Mouse (Mus musculus): ENCODE measurements around the gene Reep1.

Gene Reep1

DNA sequence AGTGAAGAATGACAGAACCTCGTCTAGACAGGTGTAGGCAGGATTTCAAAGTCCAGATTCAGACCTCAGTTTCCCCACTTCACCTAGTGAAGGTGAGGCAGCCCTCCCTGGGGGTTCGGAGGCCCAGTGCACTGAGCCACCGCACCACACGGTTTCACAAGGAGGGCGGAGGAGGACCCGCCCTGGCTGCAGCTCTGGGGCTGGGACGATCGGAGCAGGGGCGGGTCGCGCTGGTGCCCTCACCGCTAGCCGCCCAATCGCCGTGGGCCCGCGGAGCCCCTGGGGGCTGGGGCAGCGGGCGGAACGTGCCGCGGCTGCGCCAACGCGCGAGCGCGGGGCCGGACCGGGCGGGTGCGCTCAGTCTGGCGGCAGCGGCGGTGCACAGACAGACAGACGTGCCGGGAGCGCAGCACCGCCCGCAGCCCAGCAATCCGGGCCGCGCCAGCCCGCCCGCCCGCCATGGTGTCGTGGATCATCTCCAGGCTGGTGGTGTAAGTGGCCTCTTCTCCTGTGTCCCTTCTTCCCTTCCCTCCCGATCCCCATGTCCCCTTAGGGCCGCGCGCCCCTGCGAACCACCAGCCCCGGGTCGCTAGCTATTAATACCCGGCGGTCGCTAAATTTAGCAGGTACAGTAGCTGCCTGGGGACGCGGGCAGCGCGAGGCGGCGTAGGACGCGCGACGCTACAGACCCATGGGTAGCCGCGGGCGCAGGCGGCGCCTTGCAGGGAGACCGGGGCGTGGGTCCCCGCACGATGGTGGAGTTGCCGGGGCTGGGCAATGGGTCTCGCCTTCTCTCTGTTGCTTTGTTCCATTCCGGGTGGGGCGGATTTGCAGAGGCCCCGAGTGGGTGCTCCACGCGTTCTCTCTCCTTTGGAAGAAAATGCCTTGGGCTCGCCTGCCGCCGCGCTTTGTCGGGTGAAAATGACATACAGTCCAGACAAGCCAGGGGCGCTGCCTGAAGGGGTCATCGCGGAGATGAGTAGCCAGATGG, at the start of gene Reep1:
Gene Reep1, plus strand, starts transcription at position 51 of the 991 bp plus-strand sequence.
- no peak for DNase-seq (ENCODE audit: low read depth, low spot score)
- no peaks in the 10 kb centered on the region for H3K27me3 ChIP-seq (ENCODE audit: control insufficient read depth, insufficient read depth, low read length, poor library complexity, severe bottlenecking)

DNA sequence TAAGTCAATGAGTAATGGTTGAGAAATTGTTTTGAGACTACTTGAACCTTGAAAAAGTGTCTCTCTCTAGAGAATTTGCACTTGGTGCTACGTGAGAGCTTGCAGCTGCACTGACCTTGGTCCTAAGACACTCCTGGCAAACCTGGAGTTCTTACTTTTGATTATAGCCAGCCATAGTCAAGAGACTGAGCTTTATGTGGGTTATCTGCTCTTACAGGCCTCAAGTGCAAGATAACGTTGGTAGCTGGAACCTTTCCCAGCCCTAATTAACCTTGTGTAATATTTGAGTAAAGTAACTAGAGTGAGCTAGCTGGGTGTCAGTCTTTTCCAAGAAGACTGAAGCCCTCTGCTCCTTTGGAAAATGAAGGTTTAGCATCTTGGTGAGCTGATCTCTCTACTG, 49.1 kb upstream of the Reep1 start:
- Histone ChIP-seq H3K27me3 (ENCODE audit: control insufficient read depth, insufficient read depth, low read length, poor library complexity, severe bottlenecking) (no peaks in the 10 kb centered on the region), H3K36me3 (ENCODE audit: control insufficient read depth, insufficient read depth, low read length, poor library complexity, severe bottlenecking) (no peaks in the 10 kb centered on the region)
- no peak for DNase-seq (ENCODE audit: low read depth, low spot score)

More for the DNA sequence above, at the start of gene Reep1:
- no peaks in the 10 kb centered on the region for H3K36me3 ChIP-seq (ENCODE audit: control insufficient read depth, insufficient read depth, low read length, poor library complexity, severe bottlenecking)

DNA sequence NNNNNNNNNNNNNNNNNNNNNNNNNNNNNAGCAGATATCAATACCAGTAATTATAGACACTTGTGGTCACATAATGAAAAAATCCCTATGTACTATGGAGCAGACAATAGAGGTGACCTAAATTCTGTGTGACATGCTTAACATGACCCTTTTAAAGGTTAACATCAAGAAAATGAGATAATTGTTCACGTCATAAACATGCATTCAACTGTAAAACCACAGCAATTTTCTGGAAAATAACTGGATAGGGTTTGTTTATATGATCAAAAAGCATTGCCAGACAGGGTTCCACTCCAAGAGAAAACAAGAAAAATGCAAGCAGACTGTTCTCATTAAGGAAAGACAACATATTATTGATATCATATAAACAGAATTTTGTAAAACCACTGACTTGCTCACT, 42.9 kb upstream of the Reep1 start:
- DNase-seq (ENCODE audit: low read depth, low spot score): no peak
- Histone ChIP-seq H3K36me3 (ENCODE audit: control insufficient read depth, insufficient read depth, low read length, poor library complexity, severe bottlenecking) (no peaks in the 10 kb centered on the region), H3K27me3 (ENCODE audit: control insufficient read depth, insufficient read depth, low read length, poor library complexity, severe bottlenecking) (no peaks in the 10 kb centered on the region)

DNA sequence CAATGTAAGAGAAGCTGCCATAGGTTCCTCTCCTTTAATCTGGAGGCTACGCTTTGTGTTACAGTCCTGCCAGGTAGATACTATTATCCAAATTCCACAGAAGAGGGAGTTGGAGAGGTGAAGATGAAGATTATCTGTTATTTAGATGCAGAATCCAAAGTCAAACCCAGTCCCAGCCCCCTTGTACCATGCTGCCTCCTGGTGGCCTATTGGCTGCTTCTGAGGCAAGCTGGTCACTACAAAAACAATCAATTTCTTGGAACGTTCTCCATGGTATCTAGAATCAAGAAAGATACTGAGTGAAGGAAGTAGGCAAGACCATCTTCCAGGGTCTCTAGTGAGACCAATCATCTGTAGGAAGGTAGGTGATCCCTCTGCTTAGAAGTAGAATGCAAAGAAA, 34.2 kb upstream of the Reep1 start:
- peak; percentile 19 for DNase-seq (ENCODE audit: low read depth, low spot score)
- no peaks in the 10 kb centered on the region for H3K36me3 ChIP-seq (ENCODE audit: control insufficient read depth, insufficient read depth, low read length, poor library complexity, severe bottlenecking)
- H3K27me3 ChIP-seq (ENCODE audit: control insufficient read depth, insufficient read depth, low read length, poor library complexity, severe bottlenecking): no peaks in the 10 kb centered on the region; the same call in 1 of the 2 replicates

DNA sequence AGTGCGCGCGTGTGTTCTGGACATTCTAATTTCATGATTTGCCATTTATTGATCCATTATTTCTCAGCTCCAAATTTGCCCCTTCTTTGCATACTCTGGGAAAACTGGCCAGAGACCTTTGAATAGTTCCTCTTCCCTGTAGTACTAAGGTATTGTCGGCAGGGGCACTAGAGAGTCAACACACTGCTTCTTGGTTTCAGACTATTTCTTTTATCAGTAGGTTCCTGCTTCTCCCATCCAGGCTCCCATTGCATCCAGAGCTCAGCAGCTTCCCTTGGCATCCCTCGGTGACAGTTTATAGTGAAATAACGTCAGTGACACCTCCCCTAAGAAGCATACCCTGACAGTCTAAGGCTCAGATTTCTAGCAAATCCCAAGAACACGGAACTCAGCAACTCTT, 28.5 kb upstream of the Reep1 start:
- DNase-seq (ENCODE audit: low read depth, low spot score): peak; percentile 7
- H3K27me3 ChIP-seq (ENCODE audit: control insufficient read depth, insufficient read depth, low read length, poor library complexity, severe bottlenecking): no peaks in the 10 kb centered on the region; the same call in 1 of the 2 replicates

DNA sequence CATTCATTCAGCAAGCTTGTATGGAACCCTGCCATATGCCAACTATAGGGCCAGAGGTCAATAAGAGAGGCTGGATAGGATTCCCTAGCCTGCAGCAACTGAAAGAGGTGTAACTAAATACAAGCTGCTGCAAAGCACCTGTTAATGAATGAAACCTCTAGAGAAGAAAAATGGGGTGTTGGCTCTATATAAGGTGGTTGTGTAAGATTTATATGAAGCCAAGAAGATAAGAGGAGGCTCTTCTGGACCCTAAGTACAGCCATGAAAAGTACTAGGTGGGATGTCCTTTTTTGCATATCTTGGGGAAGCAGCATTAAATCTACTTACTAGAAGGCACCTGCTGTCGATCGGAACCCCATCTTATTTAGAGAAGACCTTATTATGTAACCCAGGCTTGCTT, 12.2 kb upstream of the Reep1 start:
- Histone ChIP-seq H3K27me3 (ENCODE audit: control insufficient read depth, insufficient read depth, low read length, poor library complexity, severe bottlenecking) (no peaks in the 10 kb centered on the region), H3K36me3 (ENCODE audit: control insufficient read depth, insufficient read depth, low read length, poor library complexity, severe bottlenecking) (no peaks in the 10 kb centered on the region)
- DNase-seq (ENCODE audit: low read depth, low spot score): no peak

More for the DNA sequence above, 28.5 kb upstream of the Reep1 start:
- no peaks in the 10 kb centered on the region for H3K36me3 ChIP-seq (ENCODE audit: control insufficient read depth, insufficient read depth, low read length, poor library complexity, severe bottlenecking)

DNA sequence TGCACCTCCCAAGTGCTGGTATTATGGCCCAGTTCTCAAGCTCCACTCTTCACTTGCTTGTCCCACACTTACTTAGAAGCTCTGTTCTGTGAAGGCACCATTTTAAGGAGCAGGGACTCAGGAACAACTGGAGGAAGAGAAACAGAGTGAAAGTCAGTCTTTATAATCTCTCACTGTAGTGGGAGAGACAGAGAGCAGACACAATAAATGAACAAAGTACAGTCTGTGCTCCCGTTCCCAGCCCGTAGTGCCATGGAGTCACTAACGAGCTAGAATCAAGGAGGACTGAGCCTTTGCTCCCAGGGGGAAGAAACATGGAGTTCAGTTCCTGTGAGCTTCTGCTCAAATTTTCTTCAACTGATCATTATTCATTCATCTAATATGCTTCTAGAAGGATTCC, 11.8 kb upstream of the Reep1 start:
- DNase-seq (ENCODE audit: low read depth, low spot score): no peak
- H3K27me3 ChIP-seq (ENCODE audit: control insufficient read depth, insufficient read depth, low read length, poor library complexity, severe bottlenecking): no peaks in the 10 kb centered on the region
- H3K36me3 ChIP-seq (ENCODE audit: control insufficient read depth, insufficient read depth, low read length, poor library complexity, severe bottlenecking): no peaks in the 10 kb centered on the region

DNA sequence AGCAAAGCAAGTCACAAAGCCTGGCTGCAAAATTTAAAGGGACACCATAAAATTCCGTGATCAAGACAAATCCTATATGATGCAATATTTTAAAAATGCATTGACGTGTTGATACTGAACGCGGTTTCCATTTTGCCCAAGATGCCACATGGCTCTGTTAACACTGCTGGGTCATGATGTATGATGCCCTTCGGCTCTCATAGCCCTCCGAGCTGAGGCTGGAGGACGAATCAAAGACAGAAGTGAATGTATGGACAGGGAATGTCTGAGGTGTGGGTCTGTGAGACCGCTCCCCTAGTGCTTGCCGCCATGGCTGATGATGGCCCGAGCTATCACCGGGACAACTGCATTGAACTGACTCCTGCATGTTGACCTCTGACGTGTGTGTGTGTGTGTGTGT, 490 bp upstream of the Reep1 start:
- no peak for DNase-seq (ENCODE audit: low read depth, low spot score)
- no peaks in the 10 kb centered on the region for H3K36me3 ChIP-seq (ENCODE audit: control insufficient read depth, insufficient read depth, low read length, poor library complexity, severe bottlenecking)
- no peaks in the 10 kb centered on the region for H3K27me3 ChIP-seq (ENCODE audit: control insufficient read depth, insufficient read depth, low read length, poor library complexity, severe bottlenecking)

DNA sequence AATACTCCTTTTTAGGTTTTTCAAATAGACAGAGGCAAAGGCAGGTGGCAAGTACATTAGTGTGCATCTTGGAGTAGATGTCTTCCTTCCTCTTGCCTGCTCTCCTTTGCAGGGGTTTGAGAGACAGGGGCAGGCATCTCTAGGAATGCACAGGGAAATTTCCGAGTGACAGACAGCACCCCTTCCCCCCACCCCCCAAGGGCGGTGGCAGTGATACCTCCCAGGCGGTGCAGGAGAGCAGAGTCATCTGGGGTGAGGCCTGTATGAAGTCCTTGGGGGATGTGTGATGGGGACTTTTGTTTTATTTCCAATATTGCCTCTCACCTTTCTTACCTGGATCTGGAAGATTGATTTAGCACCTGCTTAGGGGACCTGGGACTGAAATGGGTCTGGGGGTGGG, 1.2 kb downstream of the Reep1 start:
- DNase-seq (ENCODE audit: low read depth, low spot score): no peak
- Histone ChIP-seq H3K27me3 (ENCODE audit: control insufficient read depth, insufficient read depth, low read length, poor library complexity, severe bottlenecking) (no peaks in the 10 kb centered on the region), H3K36me3 (ENCODE audit: control insufficient read depth, insufficient read depth, low read length, poor library complexity, severe bottlenecking) (no peaks in the 10 kb centered on the region)

DNA sequence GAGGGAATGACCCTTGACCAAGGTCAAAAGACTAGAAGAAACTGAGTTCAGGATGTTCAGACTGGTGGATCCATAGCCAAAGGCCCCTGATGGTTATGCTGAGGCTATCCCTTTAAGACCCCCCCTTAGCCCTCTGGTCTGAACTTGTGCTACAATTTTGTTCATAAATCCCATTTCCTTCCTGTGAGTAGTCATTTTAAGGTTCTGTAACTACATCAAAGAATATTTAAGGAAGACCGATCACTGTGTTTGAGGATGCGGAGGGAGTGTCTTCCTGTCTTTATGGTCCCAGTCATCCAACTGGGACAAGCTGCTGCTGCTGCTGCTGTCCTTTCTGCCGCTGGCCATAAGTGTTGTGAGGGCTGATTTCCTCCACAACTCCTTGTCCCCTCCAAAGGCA, 3.0 kb downstream of the Reep1 start:
- no peak for DNase-seq (ENCODE audit: low read depth, low spot score)
- H3K36me3 ChIP-seq (ENCODE audit: control insufficient read depth, insufficient read depth, low read length, poor library complexity, severe bottlenecking): no peaks in the 10 kb centered on the region
- no peaks in the 10 kb centered on the region for H3K27me3 ChIP-seq (ENCODE audit: control insufficient read depth, insufficient read depth, low read length, poor library complexity, severe bottlenecking)

DNA sequence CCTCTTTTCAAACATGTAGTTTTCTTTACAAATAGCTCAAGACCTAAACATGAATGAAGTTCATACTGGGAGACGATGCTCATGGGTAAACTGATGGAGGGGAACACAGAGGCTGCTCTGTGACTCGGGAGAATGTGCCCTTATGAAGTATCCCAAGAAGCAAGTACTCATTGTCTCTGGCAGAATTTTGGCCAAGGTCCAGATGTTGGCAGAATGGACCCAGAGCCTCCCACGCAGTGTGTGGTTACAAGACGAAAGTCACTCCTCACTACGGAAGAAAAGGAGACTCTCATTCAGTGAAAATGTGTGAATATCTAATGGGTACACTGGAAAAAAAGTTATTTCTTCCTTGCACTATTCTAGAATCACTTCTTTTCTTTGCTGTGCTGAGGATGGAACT, 3.8 kb downstream of the Reep1 start:
- Histone ChIP-seq H3K27me3 (ENCODE audit: control insufficient read depth, insufficient read depth, low read length, poor library complexity, severe bottlenecking) (no peaks in the 10 kb centered on the region), H3K36me3 (ENCODE audit: control insufficient read depth, insufficient read depth, low read length, poor library complexity, severe bottlenecking) (no peaks in the 10 kb centered on the region)
- no peak for DNase-seq (ENCODE audit: low read depth, low spot score)

DNA sequence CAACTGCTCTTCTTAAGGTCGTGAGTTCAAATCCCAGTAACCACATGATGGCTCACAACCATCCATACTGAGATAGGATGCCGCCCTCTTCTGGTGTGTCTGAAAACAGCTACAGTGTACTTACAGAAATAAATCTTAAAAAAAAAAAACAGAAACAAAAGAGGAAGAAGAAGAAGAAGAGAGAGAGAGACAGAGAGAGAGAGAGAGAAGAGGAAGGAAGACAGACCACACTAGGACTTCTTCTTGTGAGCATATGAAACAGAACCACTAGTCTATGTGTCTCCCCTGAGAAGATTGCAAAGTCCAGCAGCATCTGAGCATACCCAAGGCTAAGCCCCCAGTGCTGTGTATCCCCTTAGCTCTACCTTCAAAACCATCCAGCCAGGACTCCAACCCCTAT, 6.2 kb downstream of the Reep1 start:
- H3K36me3 ChIP-seq (ENCODE audit: control insufficient read depth, insufficient read depth, low read length, poor library complexity, severe bottlenecking): no peaks in the 10 kb centered on the region
- DNase-seq (ENCODE audit: low read depth, low spot score): no peak
- H3K27me3 ChIP-seq (ENCODE audit: control insufficient read depth, insufficient read depth, low read length, poor library complexity, severe bottlenecking): no peaks in the 10 kb centered on the region

DNA sequence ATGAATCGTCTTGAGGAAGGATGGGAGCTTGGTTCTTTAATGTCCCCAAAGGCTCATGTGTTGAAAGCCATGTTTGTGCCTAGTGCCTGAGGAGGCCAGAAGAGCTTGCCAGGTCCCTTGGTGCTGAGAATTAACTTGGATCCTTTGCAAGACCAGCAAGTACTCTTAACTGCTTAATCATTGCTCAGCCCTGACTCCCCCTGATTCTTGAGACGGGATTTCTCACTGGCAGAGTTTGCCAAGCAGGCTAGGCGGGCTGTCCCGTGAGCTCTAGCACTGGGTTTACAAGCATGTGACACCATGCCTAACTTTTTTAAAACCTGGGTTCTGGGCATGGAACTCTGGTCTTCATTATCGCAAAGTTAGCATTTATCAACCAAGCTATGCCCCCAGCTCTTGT, 7.6 kb downstream of the Reep1 start:
- Histone ChIP-seq H3K36me3 (ENCODE audit: control insufficient read depth, insufficient read depth, low read length, poor library complexity, severe bottlenecking) (no peaks in the 10 kb centered on the region), H3K27me3 (ENCODE audit: control insufficient read depth, insufficient read depth, low read length, poor library complexity, severe bottlenecking) (no peaks in the 10 kb centered on the region)
- DNase-seq (ENCODE audit: low read depth, low spot score): no peak

DNA sequence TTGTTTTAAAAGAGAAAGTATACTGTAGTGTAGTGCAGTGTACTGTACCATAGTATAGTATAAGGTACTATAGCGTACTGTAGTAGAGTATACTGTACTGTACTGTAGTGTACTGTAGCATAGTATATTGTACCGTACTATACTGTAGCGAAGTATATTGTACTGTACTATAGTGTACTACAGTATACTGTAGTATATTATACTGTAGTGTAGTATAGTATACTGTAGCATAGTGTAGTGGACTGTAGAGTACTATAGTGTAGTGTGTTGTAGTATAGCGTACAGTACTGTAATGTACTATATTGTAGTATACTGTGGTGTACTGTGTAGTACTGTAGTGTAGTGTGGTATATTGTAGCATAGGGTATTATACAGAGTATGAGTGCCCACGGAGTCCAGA, 9.1 kb downstream of the Reep1 start:
- no peaks in the 10 kb centered on the region for H3K27me3 ChIP-seq (ENCODE audit: control insufficient read depth, insufficient read depth, low read length, poor library complexity, severe bottlenecking)
- no peak for DNase-seq (ENCODE audit: low read depth, low spot score)
- H3K36me3 ChIP-seq (ENCODE audit: control insufficient read depth, insufficient read depth, low read length, poor library complexity, severe bottlenecking): no peaks in the 10 kb centered on the region

DNA sequence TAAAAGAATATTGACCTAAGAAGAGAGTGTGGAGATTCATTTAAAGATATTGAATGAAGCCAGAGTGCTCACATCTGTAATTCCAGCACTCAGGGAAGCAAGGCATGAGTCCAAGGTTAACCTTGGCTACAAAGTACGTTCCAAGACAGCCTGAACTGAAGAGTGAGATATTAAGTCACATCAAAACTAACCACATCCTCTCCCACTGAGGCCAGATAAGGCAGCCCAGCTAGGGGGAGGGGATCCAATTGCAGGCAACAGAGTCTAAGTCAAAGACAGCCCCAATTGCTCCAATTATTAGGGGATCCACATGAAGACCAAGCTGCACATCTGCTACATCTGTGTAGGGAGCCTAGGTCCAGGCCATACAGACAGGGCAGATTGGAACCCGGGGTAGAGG, 11.0 kb downstream of the Reep1 start:
- Histone ChIP-seq H3K36me3 (ENCODE audit: control insufficient read depth, insufficient read depth, low read length, poor library complexity, severe bottlenecking) (no peaks in the 10 kb centered on the region), H3K27me3 (ENCODE audit: control insufficient read depth, insufficient read depth, low read length, poor library complexity, severe bottlenecking) (no peaks in the 10 kb centered on the region)
- DNase-seq (ENCODE audit: low read depth, low spot score): no peak

DNA sequence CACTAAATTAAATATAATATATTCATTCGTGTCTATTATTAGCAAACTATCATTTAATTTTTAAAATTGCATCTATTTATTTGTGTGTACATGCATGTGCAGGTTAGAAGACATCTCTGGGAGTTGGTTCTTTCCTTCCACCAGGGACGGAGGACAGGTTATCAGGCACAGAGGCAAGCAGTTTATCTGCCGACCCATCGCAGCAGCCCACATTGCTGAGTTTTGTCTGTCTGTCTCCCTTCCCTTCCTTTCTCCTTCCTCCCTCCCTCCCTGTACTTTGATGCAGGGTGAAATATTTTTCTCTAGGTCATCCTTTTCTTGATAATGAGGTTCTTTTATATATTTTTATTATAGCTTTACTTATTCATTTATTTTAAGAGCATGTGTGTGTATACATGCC, 11.9 kb downstream of the Reep1 start:
- H3K27me3 ChIP-seq (ENCODE audit: control insufficient read depth, insufficient read depth, low read length, poor library complexity, severe bottlenecking): no peaks in the 10 kb centered on the region
- no peak for DNase-seq (ENCODE audit: low read depth, low spot score)
- no peaks in the 10 kb centered on the region for H3K36me3 ChIP-seq (ENCODE audit: control insufficient read depth, insufficient read depth, low read length, poor library complexity, severe bottlenecking)

Measured in splenic B cell, adult 2 months (primary cell).